Mouse (Mus musculus) neural tube, embryonic 15.5 days (tissue): ENCODE data around the gene Eprs. TPM values are rescaled to one million over a fixed set of nuclear protein-coding genes. Genes with fewer than 3 reads are reported as not detected.
A peak's percentile ranks its signal among the peaks of the same experiment; 100 is the strongest.

Source experiments
- ATAC-seq: fragments of 200-750 bp; cut with Nextera tagmentation; 2 replicates; pipeline ENCODE4 v1.8.0; 2017; ENCODE audit warnings: mild to moderate bottlenecking, moderate TSS enrichment, moderate library complexity; ENCODE audit not compliant: low FRiP score
- H3K27ac ChIP-seq: fragments of 300-500 bp; sonication (generic); replicated peaks from 2 replicates; pipeline ENCODE4 v1.5.1; 2015; ENCODE audit warnings: mild to moderate bottlenecking, inconsistent platforms
- H3K27me3 ChIP-seq: fragments of 300-500 bp; sonication (generic); replicated peaks from 2 replicates; pipeline ENCODE4 v1.6.1; 2015; ENCODE audit warnings: inconsistent platforms
- H3K36me3 ChIP-seq: fragments of 300-500 bp; sonication (generic); 2 replicates; pipeline ENCODE4 v1.6.1; 2015; ENCODE audit warnings: inconsistent platforms
- H3K4me1 ChIP-seq: fragments of 300-500 bp; sonication (generic); 2 replicates; pipeline ENCODE4 v1.6.1; 2015; ENCODE audit warnings: inconsistent platforms
- H3K4me2 ChIP-seq: fragments of 300-500 bp; sonication (generic); 2 replicates; pipeline ENCODE4 v1.6.1; 2015; ENCODE audit warnings: inconsistent platforms, mild to moderate bottlenecking, moderate library complexity
- H3K4me3 ChIP-seq: fragments of 300-500 bp; sonication (generic); replicated peaks from 2 replicates; pipeline ENCODE4 v1.5.1; 2015; ENCODE audit warnings: mild to moderate bottlenecking, inconsistent platforms
- H3K9ac ChIP-seq: fragments of 300-500 bp; sonication (generic); replicated peaks from 2 replicates; pipeline ENCODE4 v1.6.1; 2015; ENCODE audit warnings: mild to moderate bottlenecking, inconsistent platforms
- H3K9me3 ChIP-seq: fragments of 300-500 bp; sonication (generic); replicated peaks from 2 replicates; pipeline ENCODE4 v1.6.1; 2016; ENCODE audit warnings: inconsistent platforms
- WGBS: fragments of 180-500 bp; shearing (Covaris S2); methylation state at CpG from one replicate; pipeline ENCODE4 v1.1.7; 2015; ENCODE audit warnings: mixed read lengths; 5-methylcytosine and 5-hydroxymethylcytosine counted together
- polyA plus RNA-seq: library from polyadenylated mRNA; unstranded; fragments of >200 nt; fragmentation: Nextera tagmentation; extraction: Ambion mirVana; gene quantifications from 2 replicates; pipeline ENCODE4 v1.2.1, GENCODE M21; 2015

Eprs gene
- polyA plus RNA-seq, 1 experiment from 2014 or later: 134 TPM

DNA sequence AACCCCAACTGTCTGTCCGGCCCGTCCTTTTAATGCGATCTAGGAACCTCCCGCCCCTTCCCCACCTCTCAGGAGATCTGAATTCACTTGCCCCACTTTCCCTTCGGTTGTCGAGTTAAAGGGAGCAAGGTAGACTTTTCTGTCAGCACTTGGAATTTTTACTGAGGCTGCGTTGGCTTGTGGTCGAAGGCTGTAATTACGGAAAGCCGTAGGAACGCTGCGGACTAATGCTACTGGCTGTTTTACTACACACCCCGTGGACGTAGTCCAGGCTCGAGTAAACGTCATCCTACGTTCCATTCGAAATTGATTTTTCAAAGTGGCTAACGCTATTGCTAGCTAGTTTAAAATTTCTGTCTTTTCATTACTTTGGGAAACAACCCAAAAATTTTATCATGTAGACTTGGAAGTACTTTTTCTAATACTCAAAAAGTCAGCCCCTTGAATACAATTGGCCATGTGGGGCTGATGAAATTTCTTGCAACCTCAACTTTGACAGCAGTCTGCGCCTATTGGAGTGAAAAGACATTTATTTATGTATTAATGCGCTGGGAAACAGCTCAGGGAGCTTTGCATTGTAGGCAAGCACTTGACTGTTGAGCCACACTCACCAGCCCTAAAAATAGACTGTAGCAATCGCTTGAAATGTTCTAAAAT is 810 bp downstream of the Eprs start:
- peak; percentile 60 for ATAC-seq
- H3K4me2 ChIP-seq: peak overlapping the region; percentile 78
- peak overlapping the region; percentile 97 for H3K4me3 ChIP-seq
- H3K27ac ChIP-seq: peak overlapping the region; percentile 94
- peaks cover 34% of the 10 kb centered on the region for H3K4me1 ChIP-seq
- peak overlapping the region; percentile 87 for H3K9ac ChIP-seq
- no peaks in the 10 kb centered on the region for H3K27me3 ChIP-seq
- WGBS: 5% methylated on average over 22 of the region's 22 CpGs
- H3K36me3 ChIP-seq: no peaks in the 10 kb centered on the region; the same call in 1 of the 2 replicates
- no peaks in the 10 kb centered on the region for H3K9me3 ChIP-seq

DNA sequence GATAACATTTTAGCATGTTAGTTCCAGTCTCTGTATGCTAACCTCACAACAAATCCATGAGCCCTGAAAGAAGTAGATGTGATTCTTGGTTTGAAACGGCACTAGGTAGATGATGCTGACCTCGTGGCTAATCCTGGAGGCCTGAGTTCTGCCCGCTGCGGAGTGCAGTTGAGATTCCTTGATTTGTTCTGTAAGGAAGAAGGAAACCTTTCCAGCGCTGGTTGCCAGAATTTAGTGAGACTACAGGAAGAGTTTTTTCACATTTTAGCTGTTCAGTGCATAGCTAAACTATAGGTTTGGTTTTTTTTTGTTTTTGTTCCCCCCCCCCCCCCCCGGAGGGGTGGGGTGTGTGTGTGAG is 1.3 kb downstream of the Eprs start:
- no peaks in the 10 kb centered on the region for H3K9me3 ChIP-seq
- peak overlapping the region; percentile 97 for H3K4me3 ChIP-seq
- no peaks in the 10 kb centered on the region for H3K27me3 ChIP-seq
- peaks cover 34% of the 10 kb centered on the region for H3K4me1 ChIP-seq
- no peaks in the 10 kb centered on the region; the same call in 1 of the 2 replicates for H3K36me3 ChIP-seq
- H3K9ac ChIP-seq: peak overlapping the region; percentile 87
- H3K27ac ChIP-seq: peak overlapping the region; percentile 94; the same call in 1 of the 2 replicates
- peak overlapping the region; percentile 78 for H3K4me2 ChIP-seq
- ATAC-seq: no peak
- 47% methylated on average over 6 of the region's 6 CpGs for WGBS

DNA sequence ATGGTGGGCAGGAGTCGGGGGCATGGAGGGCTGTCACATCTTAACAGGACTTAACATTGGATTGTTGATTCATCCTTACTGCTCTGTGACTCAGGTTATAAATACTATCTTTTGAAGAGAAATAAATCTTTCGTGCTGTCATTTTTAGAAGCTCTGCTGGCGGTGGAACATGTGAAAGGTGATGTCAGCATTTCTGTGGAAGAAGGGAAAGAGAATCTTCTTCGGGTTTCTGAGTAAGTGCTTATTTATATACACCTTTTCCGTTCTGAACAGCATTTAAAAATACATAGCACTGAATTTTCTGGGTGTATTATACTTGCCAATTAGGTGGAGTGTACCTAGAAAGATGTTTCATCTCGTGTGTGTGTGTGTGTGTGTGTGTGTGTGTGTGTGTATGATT is 4.5 kb downstream of the Eprs start:
- no peaks in the 10 kb centered on the region for H3K27me3 ChIP-seq
- no peaks in the 10 kb centered on the region for H3K9me3 ChIP-seq
- H3K27ac ChIP-seq: no peak overlapping the region
- H3K4me3 ChIP-seq: no peak overlapping the region
- 86% methylated on average over 6 of the region's 6 CpGs for WGBS
- H3K4me2 ChIP-seq: no peak overlapping the region
- no peak overlapping the region for H3K9ac ChIP-seq
- H3K4me1 ChIP-seq: peaks cover 26% of the 10 kb centered on the region
- peaks cover 24% of the 10 kb centered on the region for H3K36me3 ChIP-seq
- ATAC-seq: no peak

DNA sequence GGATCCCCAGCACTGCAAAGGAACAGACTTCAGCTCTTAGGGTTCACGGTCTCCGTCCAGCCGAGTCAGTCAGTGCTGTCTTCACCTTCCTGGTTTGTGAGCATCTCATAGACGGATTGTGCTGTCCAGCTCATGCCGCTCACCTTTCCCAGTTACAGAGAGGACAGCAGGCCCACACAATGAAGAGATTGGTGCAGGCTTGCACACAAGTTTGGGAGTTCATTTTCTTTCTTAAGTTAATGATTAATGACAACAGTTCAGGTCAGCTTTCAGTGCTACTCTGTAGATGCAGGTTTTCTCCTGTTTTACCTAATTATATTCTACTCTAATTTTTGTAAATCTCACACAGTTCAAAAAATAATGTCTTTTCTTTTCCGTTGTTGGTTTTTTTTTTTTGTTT is 7.1 kb downstream of the Eprs start:
- Histone ChIP-seq H3K4me1 (peaks cover 13% of the 10 kb centered on the region), H3K27ac (no peak overlapping the region), H3K4me3 (no peak overlapping the region), H3K36me3 (peaks cover 44% of the 10 kb centered on the region), H3K4me2 (no peak overlapping the region), H3K27me3 (no peaks in the 10 kb centered on the region), H3K9ac (no peak overlapping the region), H3K9me3 (no peaks in the 10 kb centered on the region)
- no peak for ATAC-seq
- WGBS: 93% methylated on average over 6 of the region's 6 CpGs

GRCm38 (mm10) chr1:185376390-185376789 is 13.5 kb downstream of the Eprs start:
- ATAC-seq: no peak
- Histone ChIP-seq H3K4me3 (no peak overlapping the region), H3K9ac (no peak overlapping the region), H3K4me2 (no peak overlapping the region), H3K27ac (no peak overlapping the region), H3K36me3 (peaks cover 85% of the 10 kb centered on the region), H3K4me1 (no peaks in the 10 kb centered on the region), H3K27me3 (no peaks in the 10 kb centered on the region), H3K9me3 (no peaks in the 10 kb centered on the region)

GRCm38 (mm10) chr1:185377429-185377828 is 14.6 kb downstream of the Eprs start:
- Histone ChIP-seq H3K27ac (no peak overlapping the region), H3K27me3 (no peaks in the 10 kb centered on the region), H3K36me3 (peaks cover 84% of the 10 kb centered on the region), H3K4me3 (no peak overlapping the region), H3K9me3 (no peaks in the 10 kb centered on the region), H3K4me1 (no peaks in the 10 kb centered on the region), H3K4me2 (no peak overlapping the region), H3K9ac (no peak overlapping the region)
- ATAC-seq: no peak
- WGBS: 95% methylated on average over 2 of the region's 2 CpGs

DNA sequence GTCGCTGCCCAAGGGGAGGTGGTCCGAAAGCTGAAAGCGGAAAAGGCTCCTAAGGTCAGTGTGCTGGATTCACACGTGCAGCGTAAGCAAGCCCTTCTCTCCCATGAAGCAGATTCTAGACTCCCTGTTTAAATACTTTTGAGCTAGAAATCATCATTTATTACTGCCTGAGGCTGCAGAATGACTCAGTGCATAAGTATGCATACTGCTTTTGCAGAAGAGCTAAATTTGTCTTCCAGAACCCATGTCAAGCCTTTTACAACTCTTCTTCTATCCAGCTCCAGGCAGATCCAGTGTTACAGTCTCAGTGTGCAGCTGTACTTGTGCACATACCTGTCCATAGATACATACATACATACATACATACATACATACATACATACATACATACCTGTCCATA is 38.8 kb downstream of the Eprs start:
- H3K4me2 ChIP-seq: no peak overlapping the region
- no peak overlapping the region for H3K4me3 ChIP-seq
- no peaks in the 10 kb centered on the region for H3K9me3 ChIP-seq
- H3K9ac ChIP-seq: no peak overlapping the region
- no peaks in the 10 kb centered on the region for H3K4me1 ChIP-seq
- H3K27ac ChIP-seq: no peak overlapping the region
- 92% methylated on average over 5 of the region's 5 CpGs for WGBS
- H3K36me3 ChIP-seq: peaks cover 76% of the 10 kb centered on the region
- no peak for ATAC-seq
- no peaks in the 10 kb centered on the region for H3K27me3 ChIP-seq

DNA sequence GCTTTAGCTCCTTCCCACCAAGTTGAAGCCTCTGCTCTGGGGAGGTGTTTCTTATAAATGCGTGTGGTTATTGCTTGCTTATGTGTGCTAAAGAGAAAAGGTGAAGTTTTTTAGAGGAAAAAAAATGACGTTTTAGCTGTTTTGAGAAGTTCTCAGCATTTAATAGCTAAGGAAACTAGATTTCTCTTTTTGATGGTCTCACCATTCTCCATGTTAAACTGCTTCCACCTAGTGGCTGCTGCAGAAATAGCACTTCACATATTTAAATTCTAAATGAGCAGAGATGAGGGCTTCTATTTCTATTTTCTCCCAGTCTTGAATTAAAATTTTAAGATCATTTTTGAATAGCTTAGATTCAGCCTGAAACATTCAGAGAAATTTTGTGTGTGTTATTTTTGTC is 41.2 kb downstream of the Eprs start:
- ATAC-seq: no peak
- Histone ChIP-seq H3K4me2 (no peak overlapping the region), H3K4me3 (no peak overlapping the region), H3K4me1 (no peaks in the 10 kb centered on the region), H3K27ac (no peak overlapping the region), H3K27me3 (no peaks in the 10 kb centered on the region), H3K9ac (no peak overlapping the region), H3K36me3 (peaks cover 79% of the 10 kb centered on the region), H3K9me3 (no peaks in the 10 kb centered on the region)
- 49% methylated on average over 2 of the region's 2 CpGs for WGBS

DNA sequence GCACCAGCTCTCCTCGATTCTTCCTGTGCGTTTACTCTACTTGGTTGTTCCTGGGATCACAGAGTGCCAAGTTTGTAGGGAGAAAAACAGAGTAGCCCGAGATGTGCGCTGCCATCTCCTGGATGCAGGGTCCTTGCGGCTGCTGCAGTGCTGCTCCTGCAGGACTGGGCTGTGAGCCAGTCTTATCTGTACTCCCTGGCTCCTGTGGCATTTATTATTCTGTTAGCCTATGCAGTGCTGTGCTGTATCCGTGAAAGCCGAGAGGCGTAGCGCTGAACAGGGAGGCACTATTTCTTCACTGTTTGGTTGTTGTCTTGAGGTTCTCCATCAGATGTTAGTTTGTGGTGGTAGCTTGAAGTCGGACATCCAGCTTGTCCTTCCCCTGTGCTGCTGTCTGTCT is 43.1 kb downstream of the Eprs start:
- H3K36me3 ChIP-seq: peaks cover 78% of the 10 kb centered on the region
- 90% methylated on average over 10 of the region's 10 CpGs for WGBS
- H3K27ac ChIP-seq: no peak overlapping the region
- H3K4me1 ChIP-seq: no peaks in the 10 kb centered on the region
- H3K4me2 ChIP-seq: no peak overlapping the region
- H3K9ac ChIP-seq: no peak overlapping the region
- H3K27me3 ChIP-seq: no peaks in the 10 kb centered on the region
- no peaks in the 10 kb centered on the region for H3K9me3 ChIP-seq
- no peak for ATAC-seq
- H3K4me3 ChIP-seq: no peak overlapping the region

DNA sequence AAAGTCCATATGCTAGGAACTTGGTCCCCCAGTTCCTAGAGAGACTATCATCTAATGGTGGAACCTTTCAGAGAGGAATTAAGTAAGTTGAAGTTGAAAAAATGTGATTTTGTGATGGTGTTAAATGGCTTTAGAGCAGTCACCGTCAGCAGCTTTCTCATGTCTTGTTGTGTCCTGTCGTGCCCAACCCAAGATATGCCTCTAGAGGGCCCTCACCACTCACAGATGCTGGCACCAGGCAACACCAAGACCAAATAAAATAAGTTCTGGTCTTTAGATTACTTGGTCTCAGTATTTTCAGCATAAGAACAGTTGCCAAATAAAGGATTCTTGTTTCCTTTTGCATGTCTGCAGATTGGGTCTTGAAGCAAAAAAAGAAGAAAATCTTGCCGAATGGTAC is 47.0 kb downstream of the Eprs start:
- peaks cover 79% of the 10 kb centered on the region for H3K36me3 ChIP-seq
- 77% methylated on average over 3 of the region's 3 CpGs for WGBS

GRCm38 (mm10) chr1:185418011-185418410 is 55.2 kb downstream of the Eprs start:
- H3K36me3 ChIP-seq: peaks cover 73% of the 10 kb centered on the region
- no peaks in the 10 kb centered on the region for H3K27me3 ChIP-seq
- WGBS: 91% methylated on average over 9 of the region's 9 CpGs
- H3K4me1 ChIP-seq: no peaks in the 10 kb centered on the region
- no peak overlapping the region for H3K27ac ChIP-seq
- no peak overlapping the region for H3K4me3 ChIP-seq
- H3K9ac ChIP-seq: no peak overlapping the region
- no peak overlapping the region for H3K4me2 ChIP-seq
- no peaks in the 10 kb centered on the region for H3K9me3 ChIP-seq
- ATAC-seq: no peak

More for the DNA sequence above, 47.0 kb downstream of the Eprs start:
- H3K27ac ChIP-seq: no peak overlapping the region
- H3K4me2 ChIP-seq: no peak overlapping the region
- no peaks in the 10 kb centered on the region for H3K27me3 ChIP-seq
- H3K4me1 ChIP-seq: no peaks in the 10 kb centered on the region
- no peak overlapping the region for H3K4me3 ChIP-seq
- no peak overlapping the region for H3K9ac ChIP-seq
- no peak for ATAC-seq
- H3K9me3 ChIP-seq: no peaks in the 10 kb centered on the region

GRCm38 (mm10) chr1:185419805-185420204 is 57.0 kb downstream of the Eprs start:
- Histone ChIP-seq H3K27ac (no peak overlapping the region), H3K9me3 (no peaks in the 10 kb centered on the region), H3K4me1 (no peaks in the 10 kb centered on the region), H3K4me3 (no peak overlapping the region), H3K9ac (no peak overlapping the region), H3K36me3 (peaks cover 75% of the 10 kb centered on the region), H3K27me3 (no peaks in the 10 kb centered on the region), H3K4me2 (no peak overlapping the region)
- WGBS: 95% methylated on average over 5 of the region's 5 CpGs
- ATAC-seq: no peak
